Mouse (Mus musculus) c-Kit-positive CD71-negative TER-119-negative erythroid progenitor cells, embryonic 14.5 days (primary cell): ENCODE measurements at regions not wholly inside any gene's neighbourhood (a gene's known extent, or its start where the extent isn't known, plus 50 kb on each side); places are given as distances from the start of the nearest gene placed in this dataset.

Experiments
- DNase-seq: peaks from one replicate; pipeline ENCODE4 v3.0.0-alpha.2; 2013; ENCODE audit warnings: low read depth

DNA sequence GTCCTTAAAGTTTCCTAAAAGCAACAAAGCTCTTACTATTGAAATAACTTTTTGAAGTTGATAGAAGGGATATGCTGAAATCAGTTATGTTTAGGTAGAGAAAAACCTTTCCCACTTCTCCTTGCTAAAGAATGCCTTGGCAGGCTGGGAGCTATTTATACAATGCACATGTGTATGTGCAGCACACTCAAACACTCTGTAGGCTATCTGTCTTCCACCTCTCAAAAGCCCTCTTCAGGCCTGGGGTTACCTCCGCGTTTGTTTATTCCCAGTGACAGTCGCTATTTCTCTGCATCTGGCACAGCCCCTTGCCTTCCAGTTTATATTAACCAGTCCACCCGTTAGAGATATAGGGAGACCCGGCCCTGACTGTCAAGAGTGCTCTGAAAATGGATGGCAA lies 66.3 kb upstream of the Lnx1 start:
- no peak for DNase-seq

DNA sequence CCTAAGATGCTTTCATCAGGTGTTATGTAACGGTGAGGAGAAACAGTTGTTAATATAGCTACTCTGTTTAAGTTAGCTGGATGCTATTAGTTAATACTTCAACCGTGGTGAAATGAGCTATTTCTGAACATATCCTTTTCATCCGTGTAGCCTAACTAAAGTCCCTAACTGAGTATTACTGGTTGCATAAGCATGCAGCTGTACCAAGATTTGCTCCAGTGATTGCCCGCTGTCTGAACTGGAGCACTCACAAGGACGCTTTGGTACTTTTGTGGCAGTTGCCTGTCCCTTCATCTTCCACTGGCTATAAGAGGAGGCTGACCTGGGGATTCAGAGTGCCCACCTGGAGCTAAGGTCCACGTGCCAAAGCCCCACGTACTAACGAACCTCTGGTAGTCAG lies 65.3 kb upstream of the Lnx1 start:
- DNase-seq: no peak

DNA sequence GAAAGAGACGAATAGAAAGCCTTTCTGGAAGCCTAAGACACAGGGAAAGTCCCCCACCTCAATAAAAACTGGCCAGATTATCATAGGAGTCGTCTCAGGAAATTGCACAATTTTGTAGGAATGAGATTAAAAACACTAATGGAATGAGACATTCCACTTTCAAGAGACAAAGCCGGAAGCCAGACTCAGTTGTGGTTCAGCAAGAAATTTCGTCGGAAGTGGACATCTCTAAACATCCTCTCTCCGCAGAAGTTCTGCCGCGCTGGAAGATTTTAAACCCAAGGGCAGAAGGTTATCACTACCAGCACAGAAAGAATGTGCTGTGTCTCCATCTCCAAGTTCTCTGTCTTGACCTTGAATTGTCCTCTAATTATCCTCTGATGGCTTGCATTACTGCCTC lies 63.5 kb upstream of the Lnx1 start:
- no peak for DNase-seq

DNA sequence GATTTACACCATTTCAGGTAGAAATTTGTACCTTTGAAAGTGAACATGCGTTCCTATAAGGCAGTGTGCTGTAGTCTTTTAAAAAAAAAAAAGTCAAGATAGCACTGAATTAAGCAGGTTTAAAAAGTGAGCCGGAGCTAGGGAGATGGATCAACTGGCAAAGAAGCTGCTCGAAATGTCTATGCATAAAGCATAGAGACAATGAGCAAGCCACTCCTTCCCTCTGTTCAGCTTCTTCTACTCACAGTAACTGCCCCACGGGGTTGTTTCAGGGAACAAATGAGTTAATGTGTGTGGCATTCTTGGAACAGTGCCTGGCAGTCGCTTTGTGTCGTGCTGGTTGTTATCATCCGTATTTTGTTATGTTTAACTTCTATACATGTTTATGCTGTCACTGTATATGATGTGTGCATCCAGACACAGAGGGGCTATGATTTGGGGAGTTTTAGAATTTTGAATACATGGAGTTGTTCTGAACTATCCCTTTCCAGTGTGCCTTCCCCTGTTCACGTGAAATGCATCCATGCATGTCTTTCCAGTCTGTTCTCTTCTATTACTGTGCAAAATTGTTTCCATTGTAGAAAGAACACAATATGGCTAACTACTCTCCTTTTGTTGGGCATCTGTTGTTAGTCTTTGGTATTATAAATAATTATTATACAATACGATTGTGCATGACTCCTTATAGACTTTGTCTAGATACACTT lies 62.5 kb upstream of the Lnx1 start:
- DNase-seq: no peak

DNA sequence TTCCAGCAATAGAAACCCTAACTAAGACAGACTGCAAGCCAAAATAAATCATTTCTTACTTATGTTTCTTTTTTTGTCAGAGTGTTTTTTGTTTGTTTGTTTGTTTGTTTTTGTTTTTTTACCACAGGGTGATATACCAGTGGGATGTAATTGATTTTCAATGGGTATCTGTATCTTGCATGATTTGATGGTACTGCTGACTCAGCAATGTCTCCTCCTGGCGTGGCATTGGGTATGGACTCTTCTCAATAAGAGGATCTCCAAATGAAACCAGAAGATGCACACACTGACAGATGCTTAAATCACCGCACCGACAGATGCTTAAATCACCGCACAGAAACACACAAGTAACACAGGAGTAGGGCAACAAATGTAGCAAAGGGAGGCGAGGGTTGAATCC lies 54.8 kb upstream of the Lnx1 start:
- no peak for DNase-seq

DNA sequence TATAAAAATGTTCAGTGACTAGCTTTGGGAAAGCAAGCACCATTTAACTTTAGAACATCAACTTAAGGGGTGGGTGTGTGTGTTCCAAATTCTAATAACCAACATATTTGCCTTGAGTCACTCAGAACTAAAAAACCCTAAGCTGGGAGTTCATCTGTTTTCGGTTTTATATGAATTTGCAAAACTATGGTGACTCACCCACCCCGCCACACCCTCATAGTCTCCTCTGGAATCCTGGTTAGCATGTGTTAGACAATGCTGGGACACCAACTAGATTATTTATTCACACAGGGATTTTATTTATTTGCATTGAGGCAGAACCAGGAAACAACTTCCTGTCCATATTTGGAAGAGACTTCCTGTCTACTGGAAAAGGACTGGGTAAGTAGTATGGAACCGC lies 50.2 kb upstream of the Lnx1 start:
- no peak for DNase-seq
